Mouse (Mus musculus): ENCODE data around the gene Pard6a. TPM values are rescaled to one million over a fixed set of nuclear protein-coding genes. Genes with fewer than 3 reads are reported as not detected.
A peak's percentile ranks its signal among the peaks of the same experiment; 100 is the strongest.

The Pard6a gene
- polyA plus RNA-seq, 1 experiment from 2014 or later = 47.7 TPM

DNA sequence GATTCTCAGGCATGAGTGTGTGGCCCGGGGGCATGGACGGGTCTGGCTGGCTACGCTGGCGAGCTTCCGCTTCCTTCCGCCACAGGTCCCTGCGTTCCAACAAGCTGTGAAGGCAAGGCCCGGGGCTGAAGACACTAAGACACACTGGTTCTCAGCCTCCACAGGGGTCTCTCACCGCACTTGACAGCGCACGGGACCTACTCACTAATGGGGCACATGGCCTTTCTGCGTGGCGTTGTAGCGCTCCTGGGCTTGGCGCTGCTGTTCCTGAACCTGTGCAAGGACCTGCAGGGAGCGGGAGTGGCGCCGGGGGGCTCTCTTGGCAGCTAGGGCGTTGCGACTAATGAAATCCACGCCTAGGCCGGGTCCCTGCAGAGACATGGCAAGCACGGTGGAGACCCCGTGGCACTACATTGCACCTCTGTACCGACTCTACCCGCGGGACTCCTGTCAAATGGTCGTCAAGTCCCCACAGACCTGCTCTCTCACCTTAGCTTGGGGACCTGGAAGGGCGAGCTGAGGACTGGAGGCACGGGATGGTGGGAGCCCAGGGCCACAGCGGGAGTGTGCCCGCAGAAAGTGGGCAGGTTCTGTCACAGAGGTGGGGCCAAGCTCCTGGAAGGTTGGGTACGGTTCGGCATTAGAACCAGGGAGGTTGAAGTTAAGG, 3.3 kb downstream of the Pard6a start:
- peaks cover 44% of the 10 kb centered on the region for H3K4me1 ChIP-seq (replicated peaks)
- WGBS = 95% methylated on average over 34 of the region's 34 CpGs
- no peaks in the 10 kb centered on the region for H3K9me3 ChIP-seq
- peaks cover 16% of the 10 kb centered on the region for H3K36me3 ChIP-seq
- no peak overlapping the region for H3K4me3 ChIP-seq
- no peak overlapping the region for H3K9ac ChIP-seq
- no peak overlapping the region for H3K4me2 ChIP-seq
- H3K27me3 ChIP-seq = no peaks in the 10 kb centered on the region
- H3K27ac ChIP-seq (replicated peaks) = no peak overlapping the region
- no peak for ATAC-seq (ENCODE audit: low read depth)

DNA sequence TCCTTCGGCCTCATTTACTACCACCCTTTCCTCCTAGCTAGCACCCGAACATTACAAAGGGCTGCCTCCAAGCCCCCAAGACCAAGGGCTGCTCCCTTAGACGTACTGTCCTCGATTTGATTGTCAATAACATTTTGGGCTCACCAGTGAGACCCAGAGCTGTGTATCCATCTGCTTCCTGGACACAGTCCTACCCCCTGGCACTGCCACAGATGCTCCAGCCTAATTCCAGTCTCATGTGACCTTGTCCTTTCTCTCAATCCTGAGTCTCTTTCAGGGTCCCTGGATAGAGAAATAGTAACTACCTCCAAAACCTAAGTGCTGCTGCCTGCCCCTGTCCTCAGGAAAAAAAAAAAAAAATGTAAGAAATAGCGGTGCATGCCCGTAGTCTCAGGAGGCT, 4.0 kb downstream of the Pard6a start:
- Histone ChIP-seq H3K4me3 (no peak overlapping the region), H3K9me3 (no peaks in the 10 kb centered on the region), H3K4me2 (no peak overlapping the region), H3K36me3 (peaks cover 16% of the 10 kb centered on the region), H3K27me3 (no peaks in the 10 kb centered on the region), H3K27ac (replicated peaks) (no peak overlapping the region), H3K9ac (no peak overlapping the region), H3K4me1 (replicated peaks) (peaks cover 37% of the 10 kb centered on the region)
- WGBS = 87% methylated on average over 6 of the region's 6 CpGs
- ATAC-seq (ENCODE audit: low read depth) = no peak

GRCm38 (mm10) chr8:105706426-105706825, 5.5 kb downstream of the Pard6a start:
- no peak for ATAC-seq (ENCODE audit: low read depth)
- WGBS = 83% methylated on average over 12 of the region's 12 CpGs
- H3K27ac ChIP-seq (replicated peaks) = no peak overlapping the region
- peaks cover 16% of the 10 kb centered on the region for H3K36me3 ChIP-seq
- H3K27me3 ChIP-seq = no peaks in the 10 kb centered on the region
- no peaks in the 10 kb centered on the region for H3K9me3 ChIP-seq
- H3K4me2 ChIP-seq = peak overlapping the region; percentile 97
- H3K9ac ChIP-seq = no peak overlapping the region
- peaks cover 31% of the 10 kb centered on the region for H3K4me1 ChIP-seq (replicated peaks)
- H3K4me3 ChIP-seq = 0 out of 2 replicates have a peak overlapping the region, but pooled peaks have one; percentile 52

GRCm38 (mm10) chr8:105707498-105708403, 6.8 kb downstream of the Pard6a start, which contains the start of the genes 4933405L10Rik and Enkd1:
Gene 4933405L10Rik, plus strand, starts transcription at chr8:105707655.
Gene Enkd1, minus strand, starts transcription at chr8:105708210.
- peak; percentile 69 for ATAC-seq (ENCODE audit: low read depth)
- Histone ChIP-seq H3K9me3 (no peaks in the 10 kb centered on the region), H3K4me3 (peak within 1 kb of the TSS; percentile 52), H3K9ac (peak within 1 kb of the TSS; percentile 71), H3K27me3 (no peaks in the 10 kb centered on the region), H3K36me3 (peaks cover 16% of the 10 kb centered on the region), H3K27ac (replicated peaks) (no peak within 1 kb of the TSS), H3K4me2 (peak within 1 kb of the TSS; percentile 97), H3K4me1 (replicated peaks) (peaks cover 20% of the 10 kb centered on the region)
- under 1% methylated on average over 55 of the region's 55 CpGs for WGBS

GRCm38 (mm10) chr8:105708675-105709074, 7.7 kb downstream of the Pard6a start:
- no peak overlapping the region; the same call in 1 of the 2 replicates for H3K4me2 ChIP-seq
- no peak for ATAC-seq (ENCODE audit: low read depth)

DNA sequence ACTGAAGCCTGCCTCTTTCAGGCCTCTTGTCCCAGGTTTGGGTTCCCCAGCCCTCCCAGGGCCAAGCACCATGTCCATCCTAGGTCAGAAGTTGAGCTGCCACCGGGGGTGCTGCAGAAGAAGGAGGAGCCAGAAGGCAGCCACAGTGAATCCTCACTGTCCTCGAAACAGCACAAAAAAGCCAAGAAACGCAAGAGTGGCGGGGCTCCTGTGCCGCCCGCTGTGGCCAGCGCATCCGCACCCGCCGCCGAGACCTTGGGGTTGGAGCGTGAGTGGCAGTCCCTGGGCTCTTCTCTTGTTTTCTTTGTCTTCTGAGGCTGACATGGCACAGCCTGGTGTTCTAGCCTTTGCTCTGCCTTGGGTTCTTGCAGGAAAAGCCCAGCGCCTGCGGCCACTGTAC, 8.4 kb downstream of the Pard6a start:
- H3K9ac ChIP-seq = no peak overlapping the region
- no peak overlapping the region for H3K4me3 ChIP-seq
- peaks cover 3% of the 10 kb centered on the region; the same call in 1 of the 2 replicates for H3K36me3 ChIP-seq
- no peak overlapping the region for H3K4me2 ChIP-seq
- ATAC-seq (ENCODE audit: low read depth) = no peak
- H3K4me1 ChIP-seq (replicated peaks) = peaks cover 20% of the 10 kb centered on the region
- H3K9me3 ChIP-seq = no peaks in the 10 kb centered on the region
- H3K27ac ChIP-seq (replicated peaks) = no peak overlapping the region
- 82% methylated on average over 14 of the region's 14 CpGs for WGBS
- no peaks in the 10 kb centered on the region for H3K27me3 ChIP-seq

More at GRCm38 (mm10) chr8:105708675-105709074, 7.7 kb downstream of the Pard6a start:
- Histone ChIP-seq H3K9me3 (no peaks in the 10 kb centered on the region), H3K27ac (replicated peaks) (no peak overlapping the region), H3K27me3 (no peaks in the 10 kb centered on the region), H3K4me3 (no peak overlapping the region), H3K9ac (no peak overlapping the region), H3K36me3 (peaks cover 9% of the 10 kb centered on the region), H3K4me1 (replicated peaks) (peaks cover 20% of the 10 kb centered on the region)
- 93% methylated on average over 8 of the region's 8 CpGs for WGBS

DNA sequence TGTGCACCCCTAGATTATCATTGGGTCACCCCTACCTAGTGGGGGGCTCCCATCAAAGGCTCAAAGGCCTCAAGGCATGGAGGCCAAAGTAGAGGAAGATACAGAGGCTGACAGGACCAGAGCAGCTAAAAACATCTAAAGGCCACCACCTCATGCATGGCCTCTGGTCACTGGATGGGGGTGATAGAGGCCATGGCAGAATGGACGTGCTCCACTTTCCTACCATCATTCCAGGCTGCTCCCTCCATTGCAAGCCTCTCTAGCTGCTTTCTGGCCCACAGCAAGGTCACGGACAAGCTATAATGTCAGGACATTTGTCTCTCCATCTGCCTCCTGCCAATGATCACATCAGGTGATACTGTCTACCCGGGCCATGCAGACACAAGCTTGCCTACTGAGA, 11.3 kb downstream of the Pard6a start:
- H3K4me1 ChIP-seq (replicated peaks) = peaks cover 9% of the 10 kb centered on the region
- no peak for ATAC-seq (ENCODE audit: low read depth)
- no peak overlapping the region for H3K9ac ChIP-seq
- H3K9me3 ChIP-seq = no peaks in the 10 kb centered on the region
- WGBS = 86% methylated on average over 3 of the region's 3 CpGs
- H3K36me3 ChIP-seq = peaks cover 24% of the 10 kb centered on the region
- no peak overlapping the region for H3K4me3 ChIP-seq
- no peak overlapping the region for H3K4me2 ChIP-seq
- H3K27me3 ChIP-seq = no peaks in the 10 kb centered on the region
- H3K27ac ChIP-seq (replicated peaks) = no peak overlapping the region

DNA sequence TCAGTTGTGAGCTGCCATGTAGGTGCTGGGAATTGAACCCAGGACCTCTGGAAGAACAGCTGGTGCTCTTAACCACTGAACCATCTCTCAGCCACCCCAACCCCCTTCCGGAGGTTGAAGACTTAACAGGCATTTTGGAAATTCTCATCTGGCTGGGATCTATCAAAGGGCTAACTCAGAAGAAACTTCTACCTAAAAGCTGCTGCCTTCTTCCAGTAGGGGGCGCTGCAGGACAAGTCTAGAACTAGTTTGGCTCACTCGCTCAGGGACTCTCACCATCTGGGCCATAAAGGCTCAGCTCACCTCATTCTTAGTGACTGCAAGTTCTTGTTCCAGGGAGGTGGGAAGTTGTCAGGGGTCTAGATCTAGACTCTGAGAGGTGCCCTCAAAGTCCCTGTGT, 13.2 kb downstream of the Pard6a start:
- Histone ChIP-seq H3K4me2 (no peak overlapping the region), H3K4me1 (replicated peaks) (no peaks in the 10 kb centered on the region), H3K4me3 (no peak overlapping the region), H3K27ac (replicated peaks) (no peak overlapping the region), H3K9me3 (no peaks in the 10 kb centered on the region), H3K9ac (no peak overlapping the region), H3K27me3 (no peaks in the 10 kb centered on the region), H3K36me3 (peaks cover 26% of the 10 kb centered on the region)
- WGBS = 9% methylated on average over 3 of the region's 3 CpGs
- no peak for ATAC-seq (ENCODE audit: low read depth)

GRCm38 (mm10) chr8:105715042-105715441, 14.1 kb downstream of the Pard6a start:
- no peaks in the 10 kb centered on the region for H3K4me1 ChIP-seq (replicated peaks)
- no peak overlapping the region for H3K27ac ChIP-seq (replicated peaks)
- H3K9ac ChIP-seq = no peak overlapping the region
- no peak for ATAC-seq (ENCODE audit: low read depth)
- H3K27me3 ChIP-seq = no peaks in the 10 kb centered on the region
- no peak overlapping the region for H3K4me2 ChIP-seq
- no peaks in the 10 kb centered on the region for H3K9me3 ChIP-seq
- no peak overlapping the region for H3K4me3 ChIP-seq
- H3K36me3 ChIP-seq = peaks cover 30% of the 10 kb centered on the region
- WGBS = 80% methylated on average over 6 of the region's 6 CpGs

DNA sequence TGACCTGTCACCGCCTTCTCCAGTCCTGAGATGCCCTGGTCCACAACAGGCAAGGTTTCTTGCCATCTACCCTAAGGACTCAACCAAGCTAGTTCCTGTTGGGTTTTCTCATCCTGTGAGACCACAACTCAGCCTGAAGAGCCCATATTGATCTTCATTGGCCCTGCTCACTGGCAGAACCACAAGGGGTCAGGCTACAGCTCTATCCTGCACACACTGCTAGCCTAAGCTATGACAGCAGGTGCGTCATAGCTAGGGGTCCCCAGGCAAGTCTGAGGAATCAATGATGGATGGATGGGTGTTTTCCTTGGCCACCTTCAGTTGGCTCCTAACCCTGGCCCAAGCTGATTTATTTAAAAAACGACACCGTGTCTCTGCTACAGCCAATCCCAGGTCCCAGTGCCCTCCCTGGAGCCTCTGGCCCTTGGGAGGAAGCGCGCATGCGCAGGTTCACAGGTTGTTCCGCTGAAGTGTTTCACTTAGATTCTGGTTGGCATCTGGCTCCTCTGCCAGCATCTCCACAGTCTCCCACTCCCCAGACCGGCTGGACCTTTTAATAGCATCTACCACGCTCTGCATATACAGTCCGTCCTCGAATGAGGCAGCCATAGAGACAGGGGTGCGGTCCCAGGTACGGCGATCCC, 15.5 kb downstream of the Pard6a start:
- ATAC-seq (ENCODE audit: low read depth) = no peak
- no peak overlapping the region for H3K4me3 ChIP-seq
- WGBS = 93% methylated on average over 15 of the region's 15 CpGs

DNA sequence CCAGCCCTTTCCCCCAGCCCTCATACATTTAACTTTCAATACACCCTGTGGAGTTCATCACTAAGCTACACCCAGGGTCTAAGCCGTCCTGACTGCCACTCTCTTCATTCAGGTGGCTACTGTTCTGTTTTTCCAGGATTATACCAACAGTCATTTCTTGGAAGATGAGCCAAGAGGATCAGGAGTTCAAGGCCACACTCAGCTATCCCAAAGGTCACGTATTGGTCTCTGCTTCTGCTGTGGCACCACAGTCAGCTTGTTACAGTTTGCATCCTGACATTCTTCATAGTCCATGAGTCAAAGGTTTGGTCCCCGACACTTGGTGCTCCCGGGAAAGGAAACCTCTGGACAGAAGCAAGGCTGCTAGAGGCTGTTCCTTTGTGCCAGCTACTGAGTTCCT, 18.7 kb downstream of the Pard6a start:
- WGBS = 86% methylated on average over 4 of the region's 4 CpGs
- Histone ChIP-seq H3K9ac (no peak overlapping the region), H3K36me3 (peaks cover 55% of the 10 kb centered on the region), H3K4me2 (no peak overlapping the region), H3K9me3 (no peaks in the 10 kb centered on the region), H3K27ac (replicated peaks) (no peak overlapping the region), H3K27me3 (no peaks in the 10 kb centered on the region), H3K4me1 (replicated peaks) (no peaks in the 10 kb centered on the region), H3K4me3 (no peak overlapping the region)
- ATAC-seq (ENCODE audit: low read depth) = no peak

More for the DNA sequence above, 15.5 kb downstream of the Pard6a start:
- H3K9me3 ChIP-seq = no peaks in the 10 kb centered on the region
- no peaks in the 10 kb centered on the region for H3K27me3 ChIP-seq
- no peak overlapping the region for H3K27ac ChIP-seq (replicated peaks)
- H3K4me1 ChIP-seq (replicated peaks) = no peaks in the 10 kb centered on the region
- H3K9ac ChIP-seq = no peak overlapping the region
- no peak overlapping the region for H3K4me2 ChIP-seq
- peaks cover 38% of the 10 kb centered on the region for H3K36me3 ChIP-seq

GRCm38 (mm10) chr8:105722861-105723260, 21.9 kb downstream of the Pard6a start:
- no peaks in the 10 kb centered on the region for H3K27me3 ChIP-seq
- ATAC-seq (ENCODE audit: low read depth) = no peak
- H3K36me3 ChIP-seq = peaks cover 55% of the 10 kb centered on the region
- no peak overlapping the region for H3K4me2 ChIP-seq
- H3K4me3 ChIP-seq = no peak overlapping the region
- H3K4me1 ChIP-seq (replicated peaks) = no peaks in the 10 kb centered on the region
- no peaks in the 10 kb centered on the region for H3K9me3 ChIP-seq
- H3K27ac ChIP-seq (replicated peaks) = no peak overlapping the region
- H3K9ac ChIP-seq = no peak overlapping the region
- WGBS = 92% methylated on average over 9 of the region's 9 CpGs
